Mouse (Mus musculus) T-helper 2 cell (primary cell): ENCODE data around the gene Tbc1d5.
"Not testable (repeated sequence)": the region's sequence is repeated elsewhere in the genome, so short reads cannot be mapped to it uniquely, and the experiment has no call there.

Experiments used
- in situ Hi-C: fragments of 300-600 bp; cut with MboI, MseI; formaldehyde crosslinking; loops from one replicate; pipeline ENCODE4 v1.15.1; 2025; ENCODE audit warnings: high pct_unique_total_duplicates

Tbc1d5 gene

GRCm38 (mm10) chr17:50752753-50753152, 426.4 kb downstream of the Tbc1d5 start:
- in situ Hi-C loops = loop anchor here (25.0 kb wide), 1 partner anchor 815 kb away; no protein-coding TSS in a partner anchor

GRCm38 (mm10) chr17:50751911-50752310, 427.2 kb downstream of the Tbc1d5 start:
- in situ Hi-C loops = loop anchor here (25.0 kb wide), 1 partner anchor 815 kb away; no protein-coding TSS in a partner anchor

GRCm38 (mm10) chr17:50750874-50751273, 428.3 kb downstream of the Tbc1d5 start:
- in situ Hi-C loops = loop anchor here (25.0 kb wide), 1 partner anchor 814 kb away; no protein-coding TSS in a partner anchor

- in situ Hi-C loops = no loop called here
Observed at GRCm38 (mm10) chr17:50741386-50741785, 437.8 kb downstream of the Tbc1d5 start.

- in situ Hi-C loops = no loop called here
Observed at GRCm38 (mm10) chr17:50740804-50741203, 438.3 kb downstream of the Tbc1d5 start.

GRCm38 (mm10) chr17:50738476-50738875, 440.7 kb downstream of the Tbc1d5 start:
- in situ Hi-C loops = no loop called here

GRCm38 (mm10) chr17:50737068-50737467, 442.1 kb downstream of the Tbc1d5 start:
- in situ Hi-C loops = no loop called here

GRCm38 (mm10) chr17:50735955-50736533, 443.1 kb downstream of the Tbc1d5 start:
- in situ Hi-C loops = no loop called here

GRCm38 (mm10) chr17:50735382-50735954, 443.7 kb downstream of the Tbc1d5 start:
- in situ Hi-C loops = no loop called here

- in situ Hi-C loops = no loop called here
Observed at GRCm38 (mm10) chr17:50734781-50735180, 444.4 kb downstream of the Tbc1d5 start.

- in situ Hi-C loops = no loop called here
Observed at GRCm38 (mm10) chr17:50733390-50733789, 445.8 kb downstream of the Tbc1d5 start.

- in situ Hi-C loops = no loop called here
Observed at GRCm38 (mm10) chr17:50731876-50732275, 447.3 kb downstream of the Tbc1d5 start.

GRCm38 (mm10) chr17:50730896-50731295, 448.3 kb downstream of the Tbc1d5 start:
- in situ Hi-C loops = no loop called here

GRCm38 (mm10) chr17:50729577-50729976, 449.6 kb downstream of the Tbc1d5 start:
- in situ Hi-C loops = no loop called here

- in situ Hi-C loops = no loop called here
Observed at GRCm38 (mm10) chr17:50729031-50729430, 450.1 kb downstream of the Tbc1d5 start.

- in situ Hi-C loops = no loop called here
Observed at GRCm38 (mm10) chr17:50726265-50726664, 452.9 kb downstream of the Tbc1d5 start.

- in situ Hi-C loops = no loop called here
Observed at GRCm38 (mm10) chr17:50724376-50724775, 454.8 kb downstream of the Tbc1d5 start.

GRCm38 (mm10) chr17:50717586-50717985, 461.6 kb downstream of the Tbc1d5 start:
- in situ Hi-C loops = no loop called here

GRCm38 (mm10) chr17:50710497-50711222, 468.5 kb downstream of the Tbc1d5 start:
- in situ Hi-C loops = no loop called here

- in situ Hi-C loops = not testable (repeated sequence)
Observed at GRCm38 (mm10) chr17:50698410-50698809, 480.7 kb downstream of the Tbc1d5 start.

- in situ Hi-C loops = no loop called here
Observed at GRCm38 (mm10) chr17:50688135-50688534, 491.0 kb downstream of the Tbc1d5 start.

- in situ Hi-C loops = no loop called here
Observed at GRCm38 (mm10) chr17:50687670-50688069, 491.5 kb downstream of the Tbc1d5 start.
